Mouse (Mus musculus): Measurements from ENCODE around the gene Hif3a. TPM values are rescaled to one million over a fixed set of nuclear protein-coding genes. Genes with fewer than 3 reads are reported as not detected.
A peak's percentile ranks its signal among the peaks of the same experiment; 100 is the strongest.

Gene Hif3a
- polyA plus RNA-seq, 1 experiment = 1.7 TPM

- WGBS = 91% methylated on average over 7 of the region's 7 CpGs
- no peak overlapping the region for H3K4me3 ChIP-seq (replicated peaks; ENCODE audit: extremely low read depth, low read depth, low read length)
- H3K4me1 ChIP-seq (ENCODE audit: control insufficient read depth, insufficient read depth, low read length) = no peaks in the 10 kb centered on the region
- TF ChIP-seq CTCF (IDR thresholded peaks at IDR 0.05; ENCODE audit: insufficient read depth, low read length) (no peak), POLR2A (IDR thresholded peaks at IDR 0.05; ENCODE audit: borderline replicate concordance, extremely low read depth, low read depth, low read length) (no peak)
- DNase-seq = no peak
These were observed 50.2 kb downstream of the Hif3a start for GRCm38 (mm10) chr7:17011909-17012590.

- Histone ChIP-seq H3K4me3 (replicated peaks; ENCODE audit: extremely low read depth, low read depth, low read length) (no peak overlapping the region), H3K4me1 (ENCODE audit: control insufficient read depth, insufficient read depth, low read length) (no peaks in the 10 kb centered on the region)
- no peak for DNase-seq
- 48% methylated on average over 5 of the region's 5 CpGs for WGBS
- TF ChIP-seq CTCF (IDR thresholded peaks at IDR 0.05; ENCODE audit: insufficient read depth, low read length) (no peak), POLR2A (IDR thresholded peaks at IDR 0.05; ENCODE audit: borderline replicate concordance, extremely low read depth, low read depth, low read length) (no peak)
These were observed 52.2 kb downstream of the Hif3a start for GRCm38 (mm10) chr7:17010010-17010347.

DNA sequence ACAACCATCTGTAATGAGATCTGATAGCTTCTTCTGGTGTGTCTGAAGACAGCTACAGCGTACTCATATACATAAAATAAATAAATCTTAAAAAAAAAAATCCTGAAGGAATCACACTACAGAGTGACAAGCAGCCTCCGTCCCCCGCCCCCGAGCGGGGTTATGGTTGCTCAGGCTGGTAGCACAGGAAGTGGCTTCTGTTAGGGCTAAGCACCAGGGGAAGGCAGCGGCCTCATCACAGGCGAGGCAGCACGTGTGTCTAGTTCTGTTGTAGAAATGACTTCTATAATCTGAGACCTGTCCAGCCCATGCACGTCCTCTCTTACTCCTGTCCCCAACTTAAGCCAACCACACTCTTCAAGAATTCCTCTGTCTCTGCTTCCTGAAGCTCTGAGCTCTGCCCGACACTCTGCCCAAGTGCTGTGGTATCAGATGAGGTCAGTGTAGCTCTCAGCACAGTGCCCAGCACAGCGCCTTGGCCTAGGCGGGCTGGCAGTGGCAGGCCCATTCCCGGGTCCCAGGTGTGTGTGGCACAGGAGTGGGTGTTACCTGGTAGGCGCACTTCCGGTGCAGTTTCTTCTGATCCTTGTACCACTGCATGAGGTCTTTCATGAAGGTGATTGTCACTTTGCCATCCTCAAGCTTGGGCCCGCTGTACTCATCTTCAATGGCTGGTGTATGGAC lies 52.8 kb downstream of the Hif3a start:
- TF ChIP-seq CTCF (IDR thresholded peaks at IDR 0.05; ENCODE audit: insufficient read depth, low read length) = no peak
- 75% methylated on average over 16 of the region's 16 CpGs for WGBS
- DNase-seq = no peak
- no peak overlapping the region for H3K4me3 ChIP-seq (replicated peaks; ENCODE audit: extremely low read depth, low read depth, low read length)
- H3K4me1 ChIP-seq (ENCODE audit: control insufficient read depth, insufficient read depth, low read length) = no peaks in the 10 kb centered on the region

DNA sequence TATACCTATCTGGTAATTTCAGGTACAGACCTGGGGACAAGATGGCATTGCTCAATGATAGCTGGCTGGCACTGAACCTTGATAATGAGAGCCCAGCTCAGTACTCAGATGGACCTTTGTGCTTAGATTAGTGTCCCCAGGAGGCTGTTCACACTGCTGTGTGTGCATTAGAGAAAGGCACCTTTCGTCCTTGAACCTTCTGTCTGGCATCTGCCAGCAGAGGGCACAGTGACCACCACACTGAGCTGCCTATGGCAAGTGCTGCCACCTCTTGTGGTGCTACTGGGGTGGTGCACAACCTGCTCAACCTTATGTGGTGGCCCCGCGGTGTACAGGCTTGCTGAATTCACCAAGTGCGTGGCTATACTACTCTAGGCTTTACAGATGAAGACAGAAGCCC lies 54.9 kb downstream of the Hif3a start:
- H3K4me3 ChIP-seq (replicated peaks; ENCODE audit: extremely low read depth, low read depth, low read length) = no peak overlapping the region
- no peak for DNase-seq
- whole genome bisulfite sequencing = 60% methylated on average over 4 of the region's 4 CpGs
- TF ChIP-seq POLR2A (IDR thresholded peaks at IDR 0.05; ENCODE audit: borderline replicate concordance, extremely low read depth, low read depth, low read length) (no peak), CTCF (IDR thresholded peaks at IDR 0.05; ENCODE audit: insufficient read depth, low read length) (peak; percentile 79)
- no peaks in the 10 kb centered on the region for H3K4me1 ChIP-seq (ENCODE audit: control insufficient read depth, insufficient read depth, low read length)

- Histone ChIP-seq H3K4me3 (replicated peaks; ENCODE audit: extremely low read depth, low read depth, low read length) (no peak overlapping the region), H3K4me1 (ENCODE audit: control insufficient read depth, insufficient read depth, low read length) (no peaks in the 10 kb centered on the region)
- TF ChIP-seq CTCF (IDR thresholded peaks at IDR 0.05; ENCODE audit: insufficient read depth, low read length) (no peak), POLR2A (IDR thresholded peaks at IDR 0.05; ENCODE audit: borderline replicate concordance, extremely low read depth, low read depth, low read length) (no peak)
- 67% methylated on average over 7 of the region's 7 CpGs for WGBS
- no peak for DNase-seq
These were observed 57.5 kb downstream of the Hif3a start for GRCm38 (mm10) chr7:17004716-17005115.

GRCm38 (mm10) chr7:17003230-17003960 lies 58.8 kb downstream of the Hif3a start:
- 59% methylated on average over 7 of the region's 7 CpGs for WGBS
- Histone ChIP-seq H3K4me1 (ENCODE audit: control insufficient read depth, insufficient read depth, low read length) (0 out of 2 replicates have a peak, but pooled peaks cover 2% of the 10 kb centered on the region), H3K4me3 (replicated peaks; ENCODE audit: extremely low read depth, low read depth, low read length) (no peak overlapping the region)
- TF ChIP-seq CTCF (IDR thresholded peaks at IDR 0.05; ENCODE audit: insufficient read depth, low read length) = no peak
- TF ChIP-seq POLR2A (IDR thresholded peaks at IDR 0.05; ENCODE audit: borderline replicate concordance, extremely low read depth, low read depth, low read length) = no peak
- no peak for DNase-seq

GRCm38 (mm10) chr7:17002375-17003195 lies 59.6 kb downstream of the Hif3a start:
- TF ChIP-seq POLR2A (IDR thresholded peaks at IDR 0.05; ENCODE audit: borderline replicate concordance, extremely low read depth, low read depth, low read length) (no peak), CTCF (IDR thresholded peaks at IDR 0.05; ENCODE audit: insufficient read depth, low read length) (peak; percentile 97)
- Histone ChIP-seq H3K4me3 (replicated peaks; ENCODE audit: extremely low read depth, low read depth, low read length) (no peak overlapping the region), H3K4me1 (ENCODE audit: control insufficient read depth, insufficient read depth, low read length) (0 out of 2 replicates have a peak, but pooled peaks cover 2% of the 10 kb centered on the region)
- peak; percentile 71 for DNase-seq
- 16% methylated on average over 7 of the region's 7 CpGs for WGBS

DNA sequence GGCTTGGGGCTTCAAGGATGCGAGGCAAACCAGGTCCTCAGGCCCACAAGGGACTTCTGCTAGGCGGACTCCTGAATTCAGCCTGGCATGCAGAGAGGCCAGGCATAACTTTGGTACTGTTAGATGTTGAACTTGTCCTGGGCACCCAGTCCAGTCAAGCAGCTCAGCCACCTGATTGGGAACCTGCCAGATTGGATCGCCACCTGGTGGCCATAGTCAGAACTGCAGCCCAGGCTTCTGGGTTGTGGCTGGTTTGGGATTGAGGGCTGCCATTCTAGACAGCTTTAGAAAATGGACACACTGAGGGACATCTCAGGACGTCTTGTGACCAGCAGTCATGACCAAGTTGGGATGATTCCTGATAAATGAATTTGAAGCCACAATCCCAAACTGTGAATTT lies 62.6 kb downstream of the Hif3a start:
- peak; percentile 94 for TF ChIP-seq CTCF (IDR thresholded peaks at IDR 0.05; ENCODE audit: insufficient read depth, low read length)
- no peak for TF ChIP-seq POLR2A (IDR thresholded peaks at IDR 0.05; ENCODE audit: borderline replicate concordance, extremely low read depth, low read depth, low read length)
- Histone ChIP-seq H3K4me3 (replicated peaks; ENCODE audit: extremely low read depth, low read depth, low read length) (no peak overlapping the region), H3K4me1 (ENCODE audit: control insufficient read depth, insufficient read depth, low read length) (0 out of 2 replicates have a peak, but pooled peaks cover 2% of the 10 kb centered on the region)
- peak; percentile 94 for DNase-seq
- 31% methylated on average over 4 of the region's 4 CpGs for WGBS

DNA sequence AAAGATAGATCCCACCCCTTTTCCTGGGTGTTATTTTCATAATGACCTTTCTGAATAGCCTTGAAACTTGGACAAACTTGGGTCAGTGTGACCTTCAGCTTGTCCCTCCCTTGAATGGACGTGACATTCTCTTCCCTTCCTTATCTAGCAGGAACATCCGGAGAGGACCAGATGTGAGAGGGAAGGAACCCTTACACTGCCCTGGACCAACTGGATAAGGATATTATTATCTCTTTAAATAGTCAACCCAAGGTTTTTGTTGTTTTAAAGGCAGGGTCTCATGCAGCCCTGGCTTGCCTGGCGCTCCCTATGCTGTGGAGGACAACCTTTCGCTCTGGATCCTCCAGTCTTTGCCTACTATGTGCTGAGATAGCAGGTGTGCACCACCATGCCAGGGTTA lies 63.0 kb downstream of the Hif3a start:
- 0 out of 2 replicates have a peak, but pooled peaks cover 2% of the 10 kb centered on the region for H3K4me1 ChIP-seq (ENCODE audit: control insufficient read depth, insufficient read depth, low read length)
- H3K4me3 ChIP-seq (replicated peaks; ENCODE audit: extremely low read depth, low read depth, low read length) = no peak overlapping the region
- TF ChIP-seq POLR2A (IDR thresholded peaks at IDR 0.05; ENCODE audit: borderline replicate concordance, extremely low read depth, low read depth, low read length) = no peak
- no peak for TF ChIP-seq CTCF (IDR thresholded peaks at IDR 0.05; ENCODE audit: insufficient read depth, low read length)
- DNase-seq = no peak
- 52% methylated on average over 4 of the region's 4 CpGs for WGBS

Measured in lung, adult 2 months (tissue).